Mouse (Mus musculus): ENCODE results near the gene Rps28.

The Rps28 gene

DNA sequence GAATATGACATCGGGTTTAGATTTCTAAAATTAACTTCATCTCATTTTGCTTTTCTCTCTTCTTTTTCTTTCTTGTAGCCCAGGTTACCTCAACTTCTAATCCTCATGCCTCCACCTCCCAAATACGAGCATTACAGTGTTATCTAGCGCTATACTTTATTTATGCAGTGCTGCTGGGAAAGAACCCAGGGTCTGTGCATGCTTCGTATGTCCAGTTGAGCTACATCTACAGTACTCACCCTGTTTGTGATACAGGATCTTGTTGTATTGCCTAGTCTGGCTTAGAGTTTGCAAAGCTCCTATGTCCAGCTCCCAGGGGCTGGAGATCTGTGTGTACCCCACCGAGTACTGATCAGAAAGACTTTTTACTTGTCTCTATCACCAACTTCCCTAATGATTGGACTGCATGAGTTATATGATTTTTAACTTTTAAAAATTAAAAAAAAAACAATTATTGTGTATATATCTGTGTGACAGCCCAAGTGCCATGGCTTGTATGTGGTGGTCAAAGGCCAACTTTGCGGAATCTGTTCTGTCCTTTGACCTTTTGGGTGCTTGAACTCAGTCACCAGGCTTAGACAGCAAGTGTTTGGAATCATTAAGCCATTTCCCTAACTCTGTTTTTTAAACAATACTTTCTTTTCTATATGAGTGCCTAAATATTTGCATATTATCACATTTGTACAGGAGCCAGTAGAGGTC, 50.3 kb downstream of the Rps28 start:
- DNase-seq (ENCODE audit: low spot score in 2 of 2): no peak

DNA sequence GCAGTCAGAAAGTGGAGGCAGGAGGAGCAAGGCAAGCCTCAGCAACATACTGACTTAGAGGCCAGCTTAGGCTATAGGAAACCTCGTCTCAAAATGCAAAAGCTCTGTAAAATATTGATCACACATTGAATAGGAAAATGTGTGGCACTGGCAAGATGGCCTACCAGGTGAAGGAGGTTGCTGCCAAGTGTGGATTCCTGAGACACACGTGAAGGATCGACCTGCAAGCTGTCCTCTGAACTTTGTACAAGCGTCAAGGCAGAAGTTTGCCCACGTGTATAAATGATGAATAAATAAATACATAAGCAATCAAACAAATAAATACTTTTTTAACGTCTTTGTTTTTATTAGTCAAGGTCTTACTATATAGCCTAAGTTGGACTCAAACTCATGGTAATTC, 50.9 kb downstream of the Rps28 start:
- DNase-seq (ENCODE audit: low spot score in 2 of 2): no peak

DNA sequence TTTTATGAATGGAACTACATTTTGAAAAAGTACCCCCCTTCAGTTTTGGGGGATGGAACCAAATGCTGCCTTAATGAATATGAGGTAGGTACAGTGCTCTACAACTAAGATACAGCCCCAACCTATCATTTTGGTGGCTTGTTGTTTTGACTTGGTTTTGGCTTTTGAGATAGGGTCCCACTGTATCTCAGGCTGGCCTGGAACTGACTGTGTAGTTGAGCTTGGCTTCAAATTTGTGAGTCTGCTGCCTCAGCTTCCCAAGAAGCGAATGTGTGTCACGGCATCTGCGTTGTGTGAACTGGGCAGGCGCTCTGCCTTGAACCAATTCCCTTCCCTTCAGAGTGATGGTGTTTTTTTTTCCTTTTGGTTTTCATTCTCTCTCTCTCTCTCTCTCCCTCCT, 52.7 kb downstream of the Rps28 start:
- DNase-seq (ENCODE audit: low spot score in 2 of 2): no peak

Measured in spleen, postnatal 4 days (tissue).